Mouse (Mus musculus): ENCODE data around the gene Itga2. TPM values are rescaled to one million over a fixed set of nuclear protein-coding genes. Genes with fewer than 3 reads are reported as not detected.

Itga2 gene
- polyA plus RNA-seq, 1 experiment, result not detected

- TF ChIP-seq POLR2A (IDR thresholded peaks at IDR 0.05; ENCODE audit: borderline replicate concordance, low read depth, low read length) (no peak), CTCF (IDR thresholded peaks at IDR 0.05; ENCODE audit: low read depth, low read length) (no peak)
- Histone ChIP-seq H3K4me1 (ENCODE audit: control insufficient read depth, insufficient read depth, low read length) (peaks cover 4% of the 10 kb centered on the region), H3K4me3 (ENCODE audit: insufficient read depth, low read length) (no peak overlapping the region), H3K27ac (ENCODE audit: insufficient read depth, low read depth, low read length) (no peak overlapping the region)
These were observed 16.1 kb downstream of the Itga2 start for GRCm38 (mm10) chr13:114915767-114916166.

- Histone ChIP-seq H3K4me1 (ENCODE audit: control insufficient read depth, insufficient read depth, low read length) (peaks cover 9% of the 10 kb centered on the region), H3K4me3 (ENCODE audit: insufficient read depth, low read length) (no peak overlapping the region), H3K27ac (ENCODE audit: insufficient read depth, low read depth, low read length) (no peak overlapping the region)
- TF ChIP-seq CTCF (IDR thresholded peaks at IDR 0.05; ENCODE audit: low read depth, low read length) (no peak), POLR2A (IDR thresholded peaks at IDR 0.05; ENCODE audit: borderline replicate concordance, low read depth, low read length) (no peak)
These were observed 16.9 kb downstream of the Itga2 start for GRCm38 (mm10) chr13:114914963-114915362.

DNA sequence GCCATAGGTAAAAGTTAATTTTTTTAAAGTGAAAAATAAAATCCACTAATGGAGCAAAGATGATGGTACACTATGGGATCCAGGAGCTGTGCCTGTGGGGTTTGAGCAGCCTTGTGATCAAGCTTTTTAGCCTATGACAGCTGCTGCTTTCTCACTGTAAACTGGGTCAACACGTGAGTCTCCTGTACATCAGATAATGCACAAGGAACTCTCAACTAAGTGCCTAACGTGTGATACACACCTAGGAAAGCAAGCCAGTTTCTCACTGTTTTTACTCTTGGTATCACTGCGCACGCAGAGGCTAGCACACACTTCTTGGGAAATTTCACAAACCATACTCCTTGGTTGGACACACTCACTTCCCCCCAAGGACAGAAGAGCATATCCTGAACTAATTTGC lies 17.3 kb downstream of the Itga2 start:
- H3K27ac ChIP-seq (ENCODE audit: insufficient read depth, low read depth, low read length), result no peak overlapping the region
- H3K4me1 ChIP-seq (ENCODE audit: control insufficient read depth, insufficient read depth, low read length), result peaks cover 11% of the 10 kb centered on the region
- H3K4me3 ChIP-seq (ENCODE audit: insufficient read depth, low read length), result no peak overlapping the region
- no peak for TF ChIP-seq CTCF (IDR thresholded peaks at IDR 0.05; ENCODE audit: low read depth, low read length)
- TF ChIP-seq POLR2A (IDR thresholded peaks at IDR 0.05; ENCODE audit: borderline replicate concordance, low read depth, low read length), result no peak

DNA sequence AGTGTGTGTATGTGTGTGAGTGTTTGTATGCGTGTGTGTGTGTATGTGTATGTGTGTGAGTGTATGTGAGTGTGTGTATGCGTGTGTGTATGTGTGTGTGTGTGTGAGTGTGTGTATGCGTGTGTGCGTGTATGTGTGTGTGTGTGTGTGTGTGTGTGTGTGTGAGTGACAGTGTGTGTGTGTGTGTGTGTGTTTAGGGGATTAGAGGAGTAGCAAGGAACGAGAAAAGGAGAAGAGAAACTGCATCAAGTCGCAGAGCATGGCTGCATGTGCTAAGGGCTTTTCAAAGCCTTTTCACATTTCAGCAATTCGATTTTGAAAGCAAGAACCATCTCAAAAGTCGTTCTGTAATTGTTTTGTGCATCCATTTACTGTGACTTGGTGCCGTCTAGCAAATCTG lies 21.3 kb downstream of the Itga2 start:
- Histone ChIP-seq H3K4me1 (ENCODE audit: control insufficient read depth, insufficient read depth, low read length) (peaks cover 11% of the 10 kb centered on the region), H3K4me3 (ENCODE audit: insufficient read depth, low read length) (no peak overlapping the region), H3K27ac (ENCODE audit: insufficient read depth, low read depth, low read length) (no peak overlapping the region)
- TF ChIP-seq POLR2A (IDR thresholded peaks at IDR 0.05; ENCODE audit: borderline replicate concordance, low read depth, low read length), result no peak

- no peak for TF ChIP-seq POLR2A (IDR thresholded peaks at IDR 0.05; ENCODE audit: borderline replicate concordance, low read depth, low read length)
- no peak for TF ChIP-seq CTCF (IDR thresholded peaks at IDR 0.05; ENCODE audit: low read depth, low read length)
- H3K27ac ChIP-seq (ENCODE audit: insufficient read depth, low read depth, low read length), result no peak overlapping the region
- peaks cover 11% of the 10 kb centered on the region for H3K4me1 ChIP-seq (ENCODE audit: control insufficient read depth, insufficient read depth, low read length)
- H3K4me3 ChIP-seq (ENCODE audit: insufficient read depth, low read length), result no peak overlapping the region
These were observed 22.4 kb downstream of the Itga2 start for GRCm38 (mm10) chr13:114909514-114909913.

GRCm38 (mm10) chr13:114907876-114908275 lies 24.0 kb downstream of the Itga2 start:
- Histone ChIP-seq H3K4me1 (ENCODE audit: control insufficient read depth, insufficient read depth, low read length) (peaks cover 11% of the 10 kb centered on the region), H3K27ac (ENCODE audit: insufficient read depth, low read depth, low read length) (no peak overlapping the region), H3K4me3 (ENCODE audit: insufficient read depth, low read length) (no peak overlapping the region)
- TF ChIP-seq CTCF (IDR thresholded peaks at IDR 0.05; ENCODE audit: low read depth, low read length) (no peak), POLR2A (IDR thresholded peaks at IDR 0.05; ENCODE audit: borderline replicate concordance, low read depth, low read length) (no peak)

- no peak for TF ChIP-seq POLR2A (IDR thresholded peaks at IDR 0.05; ENCODE audit: borderline replicate concordance, low read depth, low read length)
- TF ChIP-seq CTCF (IDR thresholded peaks at IDR 0.05; ENCODE audit: low read depth, low read length), result no peak
- Histone ChIP-seq H3K27ac (ENCODE audit: insufficient read depth, low read depth, low read length) (no peak overlapping the region), H3K4me1 (ENCODE audit: control insufficient read depth, insufficient read depth, low read length) (no peaks in the 10 kb centered on the region), H3K4me3 (ENCODE audit: insufficient read depth, low read length) (no peak overlapping the region)
These were observed 35.0 kb downstream of the Itga2 start for GRCm38 (mm10) chr13:114896751-114897386.

DNA sequence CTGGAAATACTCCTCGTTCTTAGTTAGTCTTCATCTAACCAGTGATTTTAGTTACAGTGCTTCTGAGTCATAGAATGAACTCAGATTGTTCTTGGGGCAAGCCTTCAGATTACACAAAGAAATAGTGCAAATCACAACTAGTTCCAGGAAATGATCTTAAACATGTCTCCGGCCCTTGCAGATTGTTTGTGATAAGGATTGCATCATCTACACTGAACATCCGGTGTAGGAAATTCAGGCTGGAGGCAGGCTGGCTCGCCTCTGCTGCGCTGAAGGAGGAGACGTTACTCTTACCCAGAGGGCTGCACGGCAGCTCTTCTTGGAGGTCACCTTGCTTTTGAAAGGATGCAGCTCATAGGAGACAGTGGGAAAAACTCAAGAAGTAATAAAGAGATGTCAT lies 36.0 kb downstream of the Itga2 start:
- Histone ChIP-seq H3K4me3 (ENCODE audit: insufficient read depth, low read length) (no peak overlapping the region), H3K4me1 (ENCODE audit: control insufficient read depth, insufficient read depth, low read length) (no peaks in the 10 kb centered on the region), H3K27ac (ENCODE audit: insufficient read depth, low read depth, low read length) (no peak overlapping the region)
- TF ChIP-seq POLR2A (IDR thresholded peaks at IDR 0.05; ENCODE audit: borderline replicate concordance, low read depth, low read length) (no peak), CTCF (IDR thresholded peaks at IDR 0.05; ENCODE audit: low read depth, low read length) (no peak)

- no peak overlapping the region for H3K4me3 ChIP-seq (ENCODE audit: insufficient read depth, low read length)
- no peak for TF ChIP-seq POLR2A (IDR thresholded peaks at IDR 0.05; ENCODE audit: borderline replicate concordance, low read depth, low read length)
- TF ChIP-seq CTCF (IDR thresholded peaks at IDR 0.05; ENCODE audit: low read depth, low read length), result no peak
- H3K27ac ChIP-seq (ENCODE audit: insufficient read depth, low read depth, low read length), result no peak overlapping the region
- H3K4me1 ChIP-seq (ENCODE audit: control insufficient read depth, insufficient read depth, low read length), result no peaks in the 10 kb centered on the region
These were observed 37.2 kb downstream of the Itga2 start for GRCm38 (mm10) chr13:114894718-114895117.

- TF ChIP-seq CTCF (IDR thresholded peaks at IDR 0.05; ENCODE audit: low read depth, low read length) (no peak), POLR2A (IDR thresholded peaks at IDR 0.05; ENCODE audit: borderline replicate concordance, low read depth, low read length) (no peak)
- H3K27ac ChIP-seq (ENCODE audit: insufficient read depth, low read depth, low read length), result no peak overlapping the region
- H3K4me1 ChIP-seq (ENCODE audit: control insufficient read depth, insufficient read depth, low read length), result peaks cover 4% of the 10 kb centered on the region
- H3K4me3 ChIP-seq (ENCODE audit: insufficient read depth, low read length), result no peak overlapping the region
These were observed 40.2 kb downstream of the Itga2 start for GRCm38 (mm10) chr13:114891655-114892054.

DNA sequence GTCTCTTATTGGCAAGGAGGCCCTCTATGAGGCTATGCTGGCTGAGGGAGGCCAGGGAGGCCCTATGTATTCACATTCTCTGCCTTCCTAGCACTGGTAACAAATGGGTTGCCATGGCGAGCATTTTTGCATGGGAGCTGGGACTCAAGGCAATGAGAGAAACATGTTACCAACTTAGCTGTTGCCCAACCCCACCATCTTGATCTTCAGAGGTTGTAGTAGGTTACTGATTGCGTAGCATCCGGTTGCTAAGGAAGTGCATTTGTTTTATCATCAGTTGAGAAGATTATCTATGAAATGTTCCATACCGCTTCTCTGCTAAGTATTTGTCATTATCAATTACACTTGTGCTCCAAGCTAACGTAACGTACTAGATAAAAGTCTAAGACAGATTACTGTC lies 44.2 kb downstream of the Itga2 start:
- H3K27ac ChIP-seq (ENCODE audit: insufficient read depth, low read depth, low read length), result no peak overlapping the region
- H3K4me3 ChIP-seq (ENCODE audit: insufficient read depth, low read length), result no peak overlapping the region
- H3K4me1 ChIP-seq (ENCODE audit: control insufficient read depth, insufficient read depth, low read length), result peaks cover 8% of the 10 kb centered on the region
- TF ChIP-seq POLR2A (IDR thresholded peaks at IDR 0.05; ENCODE audit: borderline replicate concordance, low read depth, low read length), result no peak
- no peak for TF ChIP-seq CTCF (IDR thresholded peaks at IDR 0.05; ENCODE audit: low read depth, low read length)

All from bone marrow macrophage, adult 2 months (primary cell).